Mouse (Mus musculus) macrophage (primary cell): Measurements from ENCODE around the gene Sema3b. TPM values are rescaled to one million over a fixed set of nuclear protein-coding genes. Genes with fewer than 3 reads are reported as not detected.

Source experiments
- H3K27ac ChIP-seq: fragments of 350-480 bp; formaldehyde crosslinking; 2 replicates; pipeline ENCODE4 v1.9.0; 2021
- H3K36me3 ChIP-seq: fragments of 350-480 bp; formaldehyde crosslinking; 2 replicates; pipeline ENCODE4 v1.9.0; 2021; ENCODE audit errors: inconsistent target
- H3K4me3 ChIP-seq: fragments of 350-480 bp; formaldehyde crosslinking; 2 replicates; pipeline ENCODE4 v1.9.0; 2021; ENCODE audit errors: inconsistent target
- H3K79me2 ChIP-seq: fragments of 350-480 bp; formaldehyde crosslinking; 2 replicates; pipeline ENCODE4 v1.9.0; 2021; ENCODE audit errors: inconsistent target
- WGBS: methylation state at CpG from one replicate; pipeline ENCODE4 v1.1.7; 2026; ENCODE audit warnings: inconsistent platforms; ENCODE audit not compliant: missing documents; 5-methylcytosine and 5-hydroxymethylcytosine counted together
- polyA plus RNA-seq: library from polyadenylated mRNA; stranded (reverse); fragments of 250-400 nt; gene quantifications from 3 replicates; pipeline ENCODE4 v1.2.4, GENCODE M21; 2018; ENCODE audit warnings: inconsistent platforms

Gene Sema3b
- polyA plus RNA-seq, 1 experiment from 2014 or later, result not detected

GRCm38 (mm10) chr9:107551890-107552355 lies 57.1 kb downstream of the Sema3b start:
- Histone ChIP-seq H3K36me3 (peaks cover 2% of the 10 kb centered on the region; the same call in 1 of the 2 replicates), H3K79me2 (peaks cover 31% of the 10 kb centered on the region), H3K27ac (peak overlapping the region; percentile 19; the same call in 1 of the 2 replicates), H3K4me3 (peak overlapping the region; percentile 17; the same call in 1 of the 2 replicates)
- WGBS, result 65% methylated on average over 8 of the region's 8 CpGs

GRCm38 (mm10) chr9:107551117-107551889 lies 57.7 kb downstream of the Sema3b start, which contains the start of gene Rassf1:
Rassf1 (plus strand) TSS chr9:107551555.
- WGBS, result 7% methylated on average over 62 of the region's 63 CpGs
- H3K79me2 ChIP-seq, result peaks cover 25% of the 10 kb centered on the region
- peak within 1 kb of the TSS; percentile 17; the same call in 1 of the 2 replicates for H3K4me3 ChIP-seq
- no peaks in the 10 kb centered on the region for H3K36me3 ChIP-seq
- H3K27ac ChIP-seq, result peak within 1 kb of the TSS; percentile 19; the same call in 1 of the 2 replicates

GRCm38 (mm10) chr9:107550491-107551116 lies 58.4 kb downstream of the Sema3b start:
- WGBS, result 72% methylated on average over 23 of the region's 23 CpGs
- Histone ChIP-seq H3K4me3 (no peak overlapping the region), H3K79me2 (peaks cover 18% of the 10 kb centered on the region), H3K36me3 (no peaks in the 10 kb centered on the region), H3K27ac (no peak overlapping the region)

- H3K79me2 ChIP-seq, result peaks cover 14% of the 10 kb centered on the region
- 96% methylated on average over 14 of the region's 20 CpGs for WGBS
- H3K36me3 ChIP-seq, result peaks cover 7% of the 10 kb centered on the region
- no peak overlapping the region for H3K4me3 ChIP-seq
- no peak overlapping the region for H3K27ac ChIP-seq
These were observed 59.5 kb downstream of the Sema3b start for GRCm38 (mm10) chr9:107549297-107550074.

GRCm38 (mm10) chr9:107548820-107549219 lies 60.2 kb downstream of the Sema3b start:
- H3K79me2 ChIP-seq, result peaks cover 13% of the 10 kb centered on the region
- no peak overlapping the region for H3K4me3 ChIP-seq
- WGBS, result 97% methylated on average over 10 of the region's 10 CpGs
- no peak overlapping the region for H3K27ac ChIP-seq
- peaks cover 14% of the 10 kb centered on the region for H3K36me3 ChIP-seq

- Histone ChIP-seq H3K79me2 (peaks cover 4% of the 10 kb centered on the region; the same call in 1 of the 2 replicates), H3K36me3 (peaks cover 15% of the 10 kb centered on the region), H3K27ac (no peak overlapping the region), H3K4me3 (no peak overlapping the region)
- WGBS, result 70% methylated on average over 5 of the region's 5 CpGs
These were observed 61.1 kb downstream of the Sema3b start for GRCm38 (mm10) chr9:107547957-107548356.

Other genes with a start within 250 kb of the Sema3b start
- not detected in 3 replicates for gene Cacna2d2, start 209.6 kb downstream of the Sema3b start, polyA plus RNA-seq
- 17.7 to 33.3 TPM (median 29.4 TPM) in 3 replicates for gene Tmem115, start 75.3 kb downstream of the Sema3b start, polyA plus RNA-seq
- 7.6 to 19.6 TPM (median 16.7 TPM) in 3 replicates for gene Cyb561d2, start 67.0 kb downstream of the Sema3b start, polyA plus RNA-seq
- gene Nprl2, start 67.0 kb downstream of the Sema3b start, polyA plus RNA-seq, result 9.4 to 15.1 TPM (median 10.0 TPM) in 3 replicates
- gene Zmynd10, start 61.9 kb downstream of the Sema3b start, polyA plus RNA-seq, result not detected in 3 replicates
- 23.0 to 34.3 TPM (median 33.0 TPM) in 3 replicates for gene Rassf1, start 57.7 kb downstream of the Sema3b start, polyA plus RNA-seq
- gene Tusc2, start 46.0 kb downstream of the Sema3b start, polyA plus RNA-seq, result 30.9 to 32.2 TPM (median 30.9 TPM) in 3 replicates
- 17.0 to 33.6 TPM (median 19.7 TPM) in 3 replicates for gene Hyal2, start 41.3 kb downstream of the Sema3b start, polyA plus RNA-seq
- 20.3 to 38.2 TPM (median 30.4 TPM) in 3 replicates for gene Hyal1, start 32.3 kb downstream of the Sema3b start, polyA plus RNA-seq
- gene Naa80, start 30.3 kb downstream of the Sema3b start, polyA plus RNA-seq, result 25.1 to 39.9 TPM (median 29.7 TPM) in 3 replicates
- gene Hyal3, start 28.4 kb downstream of the Sema3b start, polyA plus RNA-seq, result 0.38 to 0.51 TPM (median 0.43 TPM) in 3 replicates
- 4.4 to 25.0 TPM (median 10.0 TPM) in 3 replicates for gene Ifrd2, start 21.6 kb downstream of the Sema3b start, polyA plus RNA-seq
- gene Gnai2, start 26.1 kb upstream of the Sema3b start, polyA plus RNA-seq, result 624 to 802 TPM (median 682 TPM) in 3 replicates
- not detected in 3 replicates for gene Slc38a3, start 60.3 kb upstream of the Sema3b start, polyA plus RNA-seq
- gene Gnat1, start 70.5 kb upstream of the Sema3b start, polyA plus RNA-seq, result not detected in 3 replicates
- 0.08 to 0.93 TPM in 2 of 3 replicates, not detected in the other for gene Sema3f, start 101.2 kb upstream of the Sema3b start, polyA plus RNA-seq
- 48.8 to 74.7 TPM (median 61.8 TPM) in 3 replicates for gene Rbm5, start 161.8 kb upstream of the Sema3b start, polyA plus RNA-seq